21 mouse cellular contexts compared by ENCODE assay signal in the genomic region with DNA sequence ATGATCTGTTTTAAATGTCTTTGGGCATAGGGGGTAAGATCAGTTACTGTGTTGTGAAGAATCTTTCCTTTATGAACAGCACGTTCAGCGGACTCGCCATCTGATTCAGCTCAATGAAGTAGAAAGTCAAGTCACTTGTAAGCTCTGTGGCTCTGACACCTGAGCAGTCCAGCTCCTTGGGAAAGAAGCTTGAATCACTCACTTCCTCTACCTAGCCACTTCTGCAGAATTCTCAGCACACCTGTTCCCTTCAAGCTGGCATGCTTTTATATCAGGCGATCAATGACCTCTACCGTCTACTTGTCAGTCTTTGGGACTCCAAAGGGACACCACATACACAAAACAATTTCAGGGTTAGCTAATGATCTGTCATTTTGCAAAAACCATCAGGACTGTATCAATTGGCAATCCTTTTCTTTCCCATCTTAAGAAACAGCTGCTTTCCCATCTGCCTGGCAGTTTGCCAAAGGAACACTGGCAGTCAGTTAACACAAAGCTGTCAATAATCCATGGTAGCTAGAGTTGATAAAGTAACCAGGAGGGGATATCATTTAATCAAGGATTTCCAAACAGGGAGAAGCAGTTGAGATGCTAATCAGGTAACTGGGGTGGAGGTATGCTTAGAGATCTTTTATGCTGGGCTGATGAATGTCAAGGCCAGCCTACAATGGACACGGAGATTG.
DNase-seq lines count a peak whose midpoint lies in the region; ATAC-seq and TF ChIP-seq lines count a peak whose summit lies in the region.
"Had no signal": no experiment of that assay in that cellular context is flagged by ENCODE, and none has a peak within 500 bp of the region (broad histone marks: within the 10 kb centered on the region; RNA-seq: fewer than 3 reads in every experiment).

No protein-coding gene starts in this region.

- no peak overlapping the region for H3K27ac ChIP-seq in embryonic facial prominence, embryonic 14.5 days (replicated peaks; ENCODE audit: low read depth, low read length)
- no peak overlapping the region for H3K27ac ChIP-seq in embryonic facial prominence, embryonic 10.5 days (replicated peaks)
- no peak overlapping the region; the same call in 1 of the 2 replicates for H3K27ac ChIP-seq in neural tube, embryonic 13.5 days (replicated peaks)
- H3K27ac ChIP-seq in midbrain, postnatal 0 days (ENCODE audit: low read depth, low read length): no peak overlapping the region
- H3K27ac ChIP-seq: embryonic facial prominence, embryonic 12.5 days; gastrocnemius, adult 2 months; heart, embryonic 13.5 days; kidney, postnatal 0 days; limb, embryonic 13.5 days; liver, embryonic 14.5 days; midbrain, embryonic 12.5 days had no signal

- no peak overlapping the region for H3K9ac ChIP-seq in embryonic facial prominence, embryonic 14.5 days (ENCODE audit: low read depth, low read length)
- H3K9ac ChIP-seq in neural tube, embryonic 13.5 days: no peak overlapping the region
- no peak overlapping the region for H3K9ac ChIP-seq in midbrain, postnatal 0 days (replicated peaks; ENCODE audit: low read length, poor library complexity, severe bottlenecking)
- H3K9ac ChIP-seq: embryonic facial prominence, embryonic 12.5 days; heart, embryonic 13.5 days; limb, embryonic 13.5 days; liver, embryonic 14.5 days; midbrain, embryonic 12.5 days had no signal

- no peaks in the 10 kb centered on the region for H3K36me3 ChIP-seq in embryonic facial prominence, embryonic 14.5 days (ENCODE audit: control insufficient read depth, insufficient read depth, low read length)
- no peaks in the 10 kb centered on the region for H3K36me3 ChIP-seq in embryonic facial prominence, embryonic 10.5 days (replicated peaks)
- H3K36me3 ChIP-seq in neural tube, embryonic 13.5 days: no peaks in the 10 kb centered on the region
- no peaks in the 10 kb centered on the region for H3K36me3 ChIP-seq in midbrain, postnatal 0 days (ENCODE audit: insufficient read depth, low read length)
- H3K36me3 ChIP-seq: embryonic facial prominence, embryonic 12.5 days; heart, embryonic 13.5 days; limb, embryonic 13.5 days; midbrain, embryonic 12.5 days had no signal

- TF ChIP-seq CTCF in midbrain, postnatal 0 days (IDR thresholded peaks at IDR 0.05): no peak

- H3K4me3 ChIP-seq in embryonic facial prominence, embryonic 14.5 days (ENCODE audit: low read depth, low read length): no peak overlapping the region
- H3K4me3 ChIP-seq in embryonic facial prominence, embryonic 10.5 days: no peak overlapping the region
- H3K4me3 ChIP-seq in neural tube, embryonic 13.5 days: no peak overlapping the region
- H3K4me3 ChIP-seq in midbrain, postnatal 0 days (ENCODE audit: low read depth, low read length): no peak overlapping the region
- H3K4me3 ChIP-seq: embryonic facial prominence, embryonic 12.5 days; gastrocnemius, adult 2 months; heart, embryonic 13.5 days; limb, embryonic 13.5 days; midbrain, embryonic 12.5 days had no signal

- DNase-seq in embryonic facial prominence, embryonic 14.5 days (ENCODE audit: low spot score): peak; percentile 16
- no peak for DNase-seq in embryonic facial prominence, embryonic 10.5 days (ENCODE audit: low spot score)
- DNase-seq in layer of hippocampus, postnatal 10 days (ENCODE audit: low spot score in 2 of 2): peak; percentile 32 to 46
- DNase-seq in layer of hippocampus, postnatal 25 days (ENCODE audit: extremely low spot score in 1 of 2, low spot score in 1 of 2): no peak
- DNase-seq in neural tube, embryonic 10.5 days (ENCODE audit: extremely low spot score, low spot score): no peak
- peak; percentile 51 for DNase-seq in midbrain, postnatal 0 days (ENCODE audit: low spot score)
- DNase-seq in right cerebral cortex, postnatal 25 days: no peak
- DNase-seq: adrenal gland, adult 8-10 months; cerebellum, adult 18-20 months; gastrocnemius, adult 2 months; heart, adult 11 months; lung, postnatal 4 days had no signal

- no peak overlapping the region for H3K4me2 ChIP-seq in embryonic facial prominence, embryonic 14.5 days (ENCODE audit: low read depth, low read length)
- no peak overlapping the region for H3K4me2 ChIP-seq in neural tube, embryonic 13.5 days
- H3K4me2 ChIP-seq in midbrain, postnatal 0 days (ENCODE audit: low read depth, low read length, poor library complexity, severe bottlenecking): no peak overlapping the region
- H3K4me2 ChIP-seq: embryonic facial prominence, embryonic 12.5 days; heart, embryonic 13.5 days; limb, embryonic 13.5 days; midbrain, embryonic 12.5 days had no signal

- no peak for ATAC-seq in embryonic facial prominence, embryonic 14.5 days (ENCODE audit: low read depth)
- ATAC-seq in neural tube, embryonic 13.5 days (ENCODE audit: low read depth): peak; percentile 27; the same call in 1 of the 2 replicates
- ATAC-seq in midbrain, postnatal 0 days (ENCODE audit: low FRiP score): no peak
- ATAC-seq: intestine, postnatal 0 days had no signal

- H3K4me1 ChIP-seq in embryonic facial prominence, embryonic 14.5 days (ENCODE audit: control insufficient read depth, insufficient read depth, low read length): no peaks in the 10 kb centered on the region
- H3K4me1 ChIP-seq in embryonic facial prominence, embryonic 10.5 days: no peaks in the 10 kb centered on the region
- H3K4me1 ChIP-seq in neural tube, embryonic 13.5 days (replicated peaks): peaks cover 8% of the 10 kb centered on the region
- no peaks in the 10 kb centered on the region for H3K4me1 ChIP-seq in midbrain, postnatal 0 days (ENCODE audit: insufficient read depth, low read length)
- H3K4me1 ChIP-seq: embryonic facial prominence, embryonic 12.5 days; limb, embryonic 13.5 days had no signal

- H3K27me3 ChIP-seq in embryonic facial prominence, embryonic 14.5 days (replicated peaks; ENCODE audit: control insufficient read depth, insufficient read depth, low read length): no peaks in the 10 kb centered on the region
- H3K27me3 ChIP-seq in embryonic facial prominence, embryonic 10.5 days (replicated peaks; ENCODE audit: low read depth, poor library complexity, severe bottlenecking): no peaks in the 10 kb centered on the region
- H3K27me3 ChIP-seq in neural tube, embryonic 13.5 days: no peaks in the 10 kb centered on the region
- H3K27me3 ChIP-seq in midbrain, postnatal 0 days (ENCODE audit: insufficient read depth, low read length): no peaks in the 10 kb centered on the region
- H3K27me3 ChIP-seq: CH12.LX; embryonic facial prominence, embryonic 12.5 days; heart, embryonic 13.5 days; limb, embryonic 13.5 days; midbrain, embryonic 12.5 days had no signal

- no peaks in the 10 kb centered on the region for H3K9me3 ChIP-seq in embryonic facial prominence, embryonic 14.5 days (ENCODE audit: control insufficient read depth, low read length)
- H3K9me3 ChIP-seq in embryonic facial prominence, embryonic 10.5 days: no peaks in the 10 kb centered on the region
- H3K9me3 ChIP-seq in neural tube, embryonic 13.5 days: no peaks in the 10 kb centered on the region
- no peaks in the 10 kb centered on the region for H3K9me3 ChIP-seq in midbrain, postnatal 0 days (ENCODE audit: low read length)
- H3K9me3 ChIP-seq: embryonic facial prominence, embryonic 12.5 days; heart, embryonic 13.5 days; limb, embryonic 13.5 days; midbrain, embryonic 12.5 days had no signal

- 72% methylated on average over 6 of the region's 6 CpGs for WGBS in embryonic facial prominence, embryonic 14.5 days
- 89% methylated on average over 6 of the region's 6 CpGs for WGBS in embryonic facial prominence, embryonic 10.5 days
- WGBS in neural tube, embryonic 13.5 days: 77% methylated on average over 6 of the region's 6 CpGs
- 74% methylated on average over 6 of the region's 6 CpGs for WGBS in midbrain, postnatal 0 days

Comparison
In these comparisons a context has a peak if more than half of its experiments do, and no peak if none do; other contexts are left out.
1. DNase-seq: peak in embryonic facial prominence, embryonic 14.5 days (single experiment), layer of hippocampus, postnatal 10 days (2 of 2) and midbrain, postnatal 0 days (single experiment); none in embryonic facial prominence, embryonic 10.5 days (single experiment), layer of hippocampus, postnatal 25 days (0 of 2), neural tube, embryonic 10.5 days (single experiment) and right cerebral cortex, postnatal 25 days (single experiment).